Mouse (Mus musculus) erythroblast, embryonic 14.5 days (primary cell): ENCODE measurements around the gene Hist1h4d.

Experiments used
- GATA1 ChIP-seq: IDR thresholded peaks from 2 replicates; pipeline ENCODE4 v1.6.1; 2012; ENCODE audit warnings: low read length, inconsistent platforms, mixed read lengths
- TAL1 ChIP-seq: IDR thresholded peaks from 3 replicates; pipeline ENCODE4 v1.6.1; 2012; ENCODE audit warnings: low read length, inconsistent platforms, mixed read lengths

DNA sequence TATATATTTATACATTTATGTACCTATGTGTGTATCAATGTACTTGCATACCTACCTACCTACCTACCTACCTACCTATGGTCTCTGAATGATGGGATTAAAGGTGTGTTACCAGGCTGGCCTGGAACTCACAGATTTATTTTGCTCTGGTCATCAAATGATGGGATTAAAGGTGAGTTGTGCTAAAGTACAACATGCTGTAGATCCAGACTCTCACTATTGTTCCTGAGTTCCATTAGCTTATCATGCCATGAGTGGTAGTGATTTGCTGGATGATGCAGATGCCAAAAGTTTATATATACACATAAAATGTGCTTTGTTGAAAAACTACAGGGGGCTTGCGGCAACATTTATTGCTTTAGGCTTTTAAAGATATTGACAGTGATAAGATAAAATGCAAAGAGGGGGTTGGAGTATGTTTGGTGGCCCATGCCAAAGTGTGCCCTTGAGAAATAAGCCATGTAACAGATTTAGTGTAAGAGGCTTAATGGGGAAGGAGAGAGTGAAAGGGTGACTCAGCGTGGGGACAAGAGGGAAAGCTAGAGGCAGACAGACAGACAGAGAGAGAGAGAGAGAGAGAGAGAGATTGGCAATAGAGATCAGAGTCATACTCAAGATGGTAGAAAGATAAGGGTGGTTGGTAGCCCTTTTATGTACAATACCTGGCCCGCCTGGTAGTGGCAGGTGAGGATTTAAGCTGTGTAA, 44.2 kb upstream of the Hist1h4d start:
- TF ChIP-seq GATA1 = peak; percentile 30; the same call in 1 of the 2 replicates
- no peak for TF ChIP-seq TAL1
